Mouse (Mus musculus) C2C12 (cell line): Measurements from ENCODE around the gene Etnppl.

Experiments
- CEBPB ChIP-seq: IDR thresholded peaks from one replicate; pipeline ENCODE4 v1.6.1; 2011; ENCODE audit warnings: low read depth, mild to moderate bottlenecking, control low read depth, moderate library complexity
- CTCF ChIP-seq: IDR thresholded peaks from one replicate; pipeline ENCODE4 v1.5.1; 2011; ENCODE audit not compliant: control insufficient read depth, insufficient read depth, insufficient read length

DNA sequence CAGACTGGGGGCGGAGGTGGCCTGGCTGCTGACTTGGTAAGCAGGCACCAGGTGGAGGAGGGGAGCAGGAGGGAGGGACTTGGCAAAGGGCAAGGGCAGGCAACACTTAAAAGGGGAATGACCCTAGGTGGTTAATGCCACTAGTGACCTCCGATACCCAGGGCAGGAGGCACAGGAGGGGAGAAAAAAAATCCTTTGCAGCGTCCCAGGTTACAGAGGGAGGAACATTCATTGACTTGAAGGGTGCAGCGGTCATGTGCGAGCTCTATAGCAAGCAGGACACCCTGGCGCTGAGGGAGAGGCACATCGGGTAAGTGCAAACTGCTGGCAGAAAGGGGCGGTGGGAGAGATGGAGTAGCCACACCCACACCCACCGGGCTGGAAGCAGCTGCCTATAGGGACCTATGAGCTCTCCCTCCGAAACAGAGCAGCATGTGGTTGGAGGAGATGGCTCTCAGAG is at the start of gene Etnppl:
- TF ChIP-seq CTCF (no peak), CEBPB (no peak)
